Mouse (Mus musculus) cerebellum, postnatal 4 days (tissue): ENCODE results near the gene Nppa.

Experiments used
- DNase-seq, 2 experiments: peaks; one replicate each; pipeline ENCODE4 v3.0.0; 2022; ENCODE audit warnings: low spot score in 2 of 2, mixed read lengths in 1 of 2

Gene Nppa

GRCm38 (mm10) chr4:148000202-148000772, at the start of gene Nppa:
Gene Nppa, plus strand, starts transcription at chr4:148000722.
- peak in 1 of 2 experiments; percentile 16 for DNase-seq

GRCm38 (mm10) chr4:147953590-147953989, 46.9 kb upstream of the Nppa start:
- DNase-seq, result peak in 1 of 2 experiments; percentile 42

DNA sequence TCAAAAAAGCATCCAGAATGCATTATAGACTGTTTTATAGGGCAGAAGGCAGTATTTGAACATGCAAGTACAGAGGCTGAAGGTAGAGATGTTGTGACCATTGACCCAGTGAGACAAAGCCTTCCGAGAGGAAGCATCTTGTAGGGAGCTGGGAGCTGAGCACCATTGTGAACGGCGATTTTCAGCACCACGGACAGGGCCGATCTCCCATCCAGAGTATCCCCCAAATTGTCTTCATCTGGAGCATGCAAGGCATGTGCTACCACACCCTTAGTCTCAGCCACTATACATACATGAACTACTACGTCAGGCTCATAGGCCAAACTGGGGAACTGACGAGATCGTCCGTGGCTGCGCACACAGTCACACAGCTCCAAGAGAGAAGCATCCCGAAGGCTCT, 43.4 kb upstream of the Nppa start:
- DNase-seq, result no peak

DNA sequence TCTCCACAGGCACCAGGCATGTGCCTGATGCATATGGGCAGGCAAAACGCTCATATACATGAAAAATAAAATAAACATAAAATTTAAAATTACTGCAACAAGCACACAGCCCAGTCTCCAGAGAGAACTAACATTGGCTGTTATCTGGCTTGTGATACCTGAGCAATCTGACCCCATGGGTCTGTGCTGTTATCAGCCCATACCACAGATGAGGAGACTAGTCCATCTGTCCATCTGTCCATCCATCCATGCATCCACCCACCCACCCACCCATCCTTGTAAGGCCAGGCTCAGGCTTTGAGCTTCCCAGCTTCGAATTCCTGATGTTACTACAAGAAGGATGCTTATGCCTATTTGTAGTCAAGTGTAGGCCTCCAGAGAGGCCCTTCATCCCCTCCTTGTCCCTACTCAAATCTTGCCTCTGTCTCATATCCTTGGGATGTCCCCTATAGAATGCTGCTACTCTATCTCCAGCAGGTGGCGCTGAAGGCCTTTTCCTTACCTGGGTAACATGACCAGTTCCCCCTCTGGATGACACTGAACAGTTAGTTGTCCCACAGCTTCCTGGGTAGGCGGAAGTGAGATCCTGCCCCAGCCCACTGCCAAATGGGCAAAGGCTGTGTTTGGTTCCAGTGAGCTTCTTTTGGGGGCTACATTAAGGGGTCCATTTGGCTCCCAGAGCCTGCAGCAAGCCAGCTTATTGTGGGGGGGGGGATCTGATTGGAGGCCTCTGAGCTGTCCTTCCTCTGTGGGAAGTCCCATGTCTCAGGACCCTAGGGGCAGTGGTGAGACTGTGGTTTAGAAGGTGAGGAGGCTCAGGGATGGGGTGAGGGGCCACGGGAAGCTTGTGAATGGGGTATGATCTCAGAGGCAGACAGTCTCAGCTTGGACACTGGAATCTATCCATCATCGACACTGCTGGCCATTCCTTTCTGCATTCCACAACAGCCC, 40.4 kb upstream of the Nppa start:
- DNase-seq, result peak in 1 of 2 experiments; percentile 72

DNA sequence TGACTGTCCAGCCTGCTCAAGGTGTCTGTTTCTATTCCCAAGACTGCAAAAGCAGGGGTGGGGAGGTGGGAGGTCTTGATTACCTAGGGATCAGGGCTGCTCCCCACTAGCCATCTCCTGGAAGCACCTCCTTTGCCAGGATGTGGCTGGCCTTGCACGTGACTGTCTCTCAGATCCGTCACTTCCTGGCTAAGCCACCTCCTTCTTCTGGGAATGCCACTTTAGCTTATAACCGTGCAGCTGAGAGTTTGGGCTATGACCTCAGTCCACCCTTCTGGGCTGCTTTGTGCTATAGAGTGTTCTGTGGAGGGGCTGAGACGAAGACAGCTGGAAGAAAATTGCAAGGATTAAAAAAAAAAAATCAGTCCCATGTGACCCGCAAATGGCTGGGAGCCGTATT, 37.7 kb upstream of the Nppa start:
- no peak for DNase-seq

GRCm38 (mm10) chr4:147963623-147964022, 36.9 kb upstream of the Nppa start:
- no peak for DNase-seq

GRCm38 (mm10) chr4:147965712-147966111, 34.8 kb upstream of the Nppa start:
- no peak for DNase-seq

DNA sequence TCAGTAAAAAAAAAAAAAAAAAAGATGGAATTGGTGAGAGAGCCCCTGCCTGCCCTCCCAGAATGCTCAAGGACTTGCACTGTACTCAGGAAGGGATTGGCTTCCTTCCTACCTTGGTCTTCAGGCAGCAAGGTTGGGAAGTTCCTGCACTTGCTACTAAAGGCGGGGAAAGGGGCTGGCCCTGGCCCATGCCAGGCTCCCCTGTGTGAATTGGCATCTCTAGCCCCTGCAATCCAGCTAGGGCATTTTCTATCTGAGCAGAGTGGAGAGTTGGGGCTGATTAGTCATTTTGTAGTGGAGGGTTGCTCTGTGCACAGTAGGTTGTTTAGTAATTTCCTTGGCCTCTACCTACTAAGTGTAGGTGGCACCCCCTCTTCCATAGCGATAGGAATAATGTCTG, 31.7 kb upstream of the Nppa start:
- no peak for DNase-seq

GRCm38 (mm10) chr4:147969337-147969736, 31.2 kb upstream of the Nppa start:
- no peak for DNase-seq

DNA sequence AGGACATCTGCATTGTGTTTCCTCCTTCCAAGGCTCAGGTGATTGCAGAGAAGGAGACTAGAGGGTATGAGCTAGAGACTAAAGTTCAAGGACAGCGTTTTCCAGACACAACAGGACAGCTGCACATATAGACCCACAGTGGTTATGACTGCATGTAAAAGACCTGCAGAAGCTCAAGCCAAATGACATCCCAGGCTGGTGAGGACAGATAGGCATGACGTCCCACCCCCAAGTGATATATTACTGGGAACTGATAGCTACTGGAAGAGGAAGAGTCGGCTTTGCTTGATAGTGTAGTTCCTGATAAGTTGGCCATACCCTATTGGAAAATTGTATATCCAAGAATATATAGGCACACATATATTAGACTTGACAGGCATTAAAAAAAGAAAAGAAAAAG, 24.3 kb upstream of the Nppa start:
- DNase-seq, result no peak

- DNase-seq, result no peak
These were observed 22.8 kb upstream of the Nppa start for GRCm38 (mm10) chr4:147977726-147978125.

GRCm38 (mm10) chr4:147978391-147978790, 22.1 kb upstream of the Nppa start:
- no peak for DNase-seq

DNA sequence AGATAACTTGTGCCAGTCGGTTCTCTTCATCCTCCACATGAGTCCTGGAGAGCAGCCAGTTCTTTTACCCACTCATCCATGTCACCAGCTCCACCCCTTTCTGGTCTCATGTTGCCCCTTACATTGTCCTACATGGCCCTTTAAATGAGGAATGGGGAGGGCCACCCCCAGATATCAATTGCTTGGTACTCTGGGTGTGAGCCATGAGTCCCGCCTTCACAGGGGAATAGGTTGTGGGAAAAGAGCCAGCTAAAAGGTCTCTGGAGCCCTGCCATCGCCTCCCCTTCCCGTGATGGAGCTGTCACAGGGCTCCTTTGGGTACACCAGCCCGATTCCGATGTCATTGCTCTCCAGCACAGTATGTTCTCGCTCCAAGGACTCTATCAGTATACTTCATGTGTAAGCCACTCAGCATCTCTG, 21.1 kb upstream of the Nppa start:
- no peak for DNase-seq

- DNase-seq, result no peak
These were observed 15.1 kb upstream of the Nppa start, which contains the start of gene Nppb for GRCm38 (mm10) chr4:147985205-147986132. Gene Nppb, plus strand, starts transcription at chr4:147985788.

DNA sequence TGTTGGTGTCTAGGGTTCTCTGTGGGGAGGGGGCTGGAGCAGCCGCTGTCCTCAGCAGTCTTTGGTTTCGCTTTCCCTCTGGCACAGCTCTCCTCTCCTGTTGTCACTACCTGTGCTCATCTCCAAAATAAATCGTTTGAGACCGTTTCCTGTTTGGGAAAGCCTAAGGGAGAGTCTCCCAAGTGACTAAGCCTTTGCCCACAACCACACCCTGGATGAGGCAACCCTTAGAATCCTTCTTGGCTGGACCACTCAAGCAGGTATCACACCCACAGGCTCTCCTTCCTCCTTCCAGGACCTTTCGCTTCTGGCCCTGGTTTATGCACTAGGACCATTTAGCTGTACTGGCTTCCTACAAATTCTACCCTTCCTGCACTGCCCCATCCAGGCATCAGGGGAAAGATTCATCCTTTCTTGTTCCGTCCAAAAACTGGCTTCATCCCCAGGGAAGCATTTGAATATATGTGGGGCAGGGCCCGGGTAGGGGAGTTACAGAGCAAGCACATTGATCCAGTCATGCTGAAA, 6.9 kb upstream of the Nppa start:
- DNase-seq, result no peak

DNA sequence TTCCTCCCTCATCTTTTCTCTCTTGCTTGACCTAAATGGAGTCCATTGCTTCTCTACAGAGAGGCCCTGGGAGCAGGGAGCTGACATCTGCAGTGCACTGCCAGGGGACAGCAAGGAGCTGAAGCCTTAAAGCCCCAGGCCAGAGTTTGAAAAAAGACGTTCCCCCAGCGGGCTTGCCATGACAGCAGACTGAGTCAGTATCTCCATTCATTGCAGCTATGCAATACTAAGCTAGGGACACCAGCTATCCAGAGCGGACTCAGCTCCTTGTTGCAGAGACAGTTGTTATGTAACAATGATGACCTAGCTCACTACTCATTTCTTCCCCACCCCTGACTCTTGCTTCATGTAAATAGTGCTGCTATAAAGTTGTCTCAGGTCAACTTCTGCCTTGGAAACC, 5.2 kb upstream of the Nppa start:
- DNase-seq, result no peak

- no peak for DNase-seq
These were observed 679 bp downstream of the Nppa start for GRCm38 (mm10) chr4:148001013-148001789.

DNA sequence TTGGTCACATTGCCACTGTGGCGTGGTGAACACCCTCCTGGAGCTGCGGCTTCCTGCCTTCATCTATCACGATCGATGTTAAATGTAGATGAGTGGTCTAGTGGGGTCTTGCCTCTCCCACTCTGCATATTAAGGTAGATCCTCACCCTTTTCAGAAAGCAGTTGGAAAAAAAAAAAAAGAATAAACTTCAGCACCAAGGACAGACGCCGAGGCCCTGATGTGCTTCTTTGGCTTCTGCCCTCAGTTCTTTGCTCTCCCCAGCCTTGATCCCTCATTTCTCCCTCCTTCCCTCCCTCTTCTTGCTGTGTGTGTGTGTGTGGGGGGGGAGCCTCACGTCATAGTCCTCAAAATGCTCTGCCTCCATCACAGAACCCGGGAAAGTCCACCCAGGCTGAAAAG, 1.3 kb downstream of the Nppa start:
- no peak for DNase-seq

GRCm38 (mm10) chr4:148004361-148004760, 3.8 kb downstream of the Nppa start:
- no peak for DNase-seq

DNA sequence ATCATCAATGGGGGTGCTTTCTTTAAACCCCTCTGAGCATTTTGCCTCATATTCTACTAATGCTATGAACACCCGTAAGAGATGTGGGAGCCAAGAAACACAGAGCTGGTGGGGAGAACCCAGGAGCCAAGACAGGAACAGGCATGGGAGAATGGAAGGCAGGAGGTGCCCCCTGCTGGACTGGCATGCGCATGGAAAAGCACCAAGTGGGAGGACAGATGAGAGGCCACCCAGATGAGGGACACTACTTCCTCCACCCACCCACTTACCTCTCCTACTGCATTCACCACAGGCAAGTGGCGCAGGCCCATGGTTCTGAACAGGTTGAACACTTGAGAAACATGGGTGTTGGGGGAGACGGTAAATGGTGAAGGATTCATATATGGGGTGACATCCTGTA, 7.9 kb downstream of the Nppa start:
- DNase-seq, result peak in 1 of 2 experiments; percentile 44

- no peak for DNase-seq
These were observed 9.1 kb downstream of the Nppa start for GRCm38 (mm10) chr4:148009641-148010040.
